Mouse (Mus musculus): ENCODE results near the gene Cxcr2.

DNA sequence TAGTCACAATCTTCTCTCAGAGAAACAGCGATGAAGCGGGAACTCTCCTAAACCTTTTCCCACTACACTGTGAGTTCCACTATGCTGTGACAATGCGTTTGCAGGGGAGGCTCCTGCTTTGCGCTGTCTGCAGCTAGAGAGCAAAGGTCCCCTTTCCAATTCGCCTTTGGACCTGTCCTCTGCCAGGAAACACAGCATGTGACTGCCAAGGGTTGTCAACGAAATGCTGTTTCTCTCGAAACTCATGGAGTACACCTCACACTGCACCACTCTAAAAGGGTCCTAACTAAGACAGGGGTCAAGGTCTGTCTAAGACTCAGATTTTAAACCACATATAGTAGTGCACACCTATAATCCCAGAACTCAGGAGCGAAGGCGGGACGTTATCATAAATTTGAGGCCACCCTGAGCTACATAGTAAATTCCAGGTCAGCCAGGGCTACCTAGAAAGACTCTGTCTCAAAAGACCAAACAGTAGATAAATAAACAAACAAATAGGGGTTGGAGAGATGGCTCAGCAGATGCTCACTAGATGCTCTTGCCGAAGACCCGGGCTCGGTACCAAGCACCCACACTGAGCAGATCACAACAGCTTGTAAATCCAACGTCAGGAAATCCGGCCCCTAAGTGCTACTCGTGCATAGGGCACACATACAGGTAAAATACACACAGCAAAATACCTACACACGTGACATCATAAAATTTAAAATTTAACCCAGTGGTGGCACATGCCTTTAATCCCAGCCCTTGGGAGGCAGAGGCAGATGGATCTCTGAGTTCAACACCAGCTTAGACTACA is 43.0 kb downstream of the Cxcr2 start:
- no peak for TF ChIP-seq CTCF (conservative IDR thresholded peaks at IDR 0.05; ENCODE audit: low read length)
- TF ChIP-seq NANOG (IDR thresholded peaks at IDR 0.05; ENCODE audit: borderline replicate concordance, low read length), result no peak
- no peak for TF ChIP-seq POU5F1 (IDR thresholded peaks at IDR 0.05; ENCODE audit: borderline replicate concordance, low read length)

All from E14TG2a.4 (cell line).